Mouse (Mus musculus) CD4-positive helper T cell, adult 2 months (primary cell): Measurements from ENCODE around the gene Gm42669.

Experiments used
- DNase-seq: peaks from one replicate; pipeline ENCODE4 v3.0.0-alpha.2; 2012; ENCODE audit warnings: low read depth, missing footprints, low spot score

The Gm42669 gene

DNA sequence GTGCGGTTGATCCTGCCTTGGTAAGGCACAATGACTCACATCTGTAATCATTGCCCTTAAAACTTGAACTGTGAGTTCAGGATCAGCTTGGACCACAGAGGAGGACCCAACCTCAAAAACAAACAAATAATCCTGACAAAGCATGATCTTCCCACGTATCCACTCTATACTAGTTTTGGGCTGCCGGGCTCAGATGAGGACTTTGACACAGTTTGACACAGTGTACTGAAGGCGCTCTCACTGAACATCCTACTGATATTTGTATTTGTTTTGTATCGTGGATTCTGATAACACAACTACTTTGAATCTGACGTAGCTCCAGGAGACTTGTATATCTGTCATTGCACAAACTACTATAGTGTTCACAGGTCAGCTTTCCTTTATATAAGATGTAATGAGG lies 14.0 kb downstream of the Gm42669 start:
- no peak for DNase-seq

DNA sequence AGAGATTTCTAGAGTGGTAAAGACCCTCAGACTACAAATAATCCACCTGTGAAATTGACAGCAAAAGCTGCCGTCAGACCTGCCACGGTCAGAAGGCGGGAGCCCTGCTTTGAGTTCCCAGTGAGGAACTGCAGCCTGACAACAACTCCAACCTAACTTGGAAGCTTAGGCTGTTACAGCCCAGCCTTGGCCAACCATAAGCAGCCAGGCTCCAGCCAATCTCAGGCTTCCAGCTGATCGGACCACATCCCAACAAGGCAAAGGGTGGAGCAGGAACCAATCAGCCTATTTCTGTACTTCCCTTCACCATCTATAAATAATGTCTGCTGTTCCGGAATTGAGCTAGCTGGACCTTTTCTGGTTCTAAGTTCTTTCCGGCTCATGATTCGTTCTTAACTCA lies 14.5 kb downstream of the Gm42669 start:
- no peak for DNase-seq

DNA sequence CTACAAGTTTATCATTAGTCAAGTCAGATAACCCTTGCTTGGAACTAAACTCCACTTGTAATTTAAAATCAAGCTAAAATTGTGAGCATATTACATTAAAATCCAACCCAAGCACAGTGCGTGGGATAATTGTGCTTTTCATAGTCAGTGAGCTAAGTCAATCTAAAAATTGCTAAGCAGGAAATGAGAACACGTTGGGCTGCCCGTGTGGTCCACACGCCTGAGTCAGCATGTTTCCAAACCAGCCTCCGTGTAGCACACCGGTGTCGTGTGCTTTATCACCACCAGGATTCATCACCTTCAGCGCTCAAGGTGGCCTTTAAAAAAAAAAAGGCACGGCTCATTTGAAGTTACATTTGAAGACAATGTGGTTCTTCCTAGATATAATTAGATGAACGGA lies 16.9 kb downstream of the Gm42669 start:
- peak; percentile 53 for DNase-seq

DNA sequence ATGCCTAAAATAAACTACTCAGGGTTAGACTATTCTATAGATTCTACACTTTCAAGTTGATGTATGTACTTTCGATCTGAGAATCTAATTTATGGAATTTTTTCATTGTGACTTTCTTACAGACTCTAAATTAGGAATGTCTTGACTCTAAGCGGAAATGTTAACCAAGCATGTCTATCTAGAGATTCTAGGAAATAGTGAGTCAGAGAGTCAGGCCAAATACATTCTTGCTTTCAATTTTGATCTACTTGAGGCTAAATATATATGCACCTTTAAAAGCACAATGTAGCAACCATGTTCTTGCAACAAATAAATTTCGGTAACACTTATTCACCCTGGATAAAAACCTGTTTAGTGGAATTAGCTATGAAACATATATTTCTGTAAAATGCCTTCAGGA lies 21.4 kb downstream of the Gm42669 start:
- no peak for DNase-seq

DNA sequence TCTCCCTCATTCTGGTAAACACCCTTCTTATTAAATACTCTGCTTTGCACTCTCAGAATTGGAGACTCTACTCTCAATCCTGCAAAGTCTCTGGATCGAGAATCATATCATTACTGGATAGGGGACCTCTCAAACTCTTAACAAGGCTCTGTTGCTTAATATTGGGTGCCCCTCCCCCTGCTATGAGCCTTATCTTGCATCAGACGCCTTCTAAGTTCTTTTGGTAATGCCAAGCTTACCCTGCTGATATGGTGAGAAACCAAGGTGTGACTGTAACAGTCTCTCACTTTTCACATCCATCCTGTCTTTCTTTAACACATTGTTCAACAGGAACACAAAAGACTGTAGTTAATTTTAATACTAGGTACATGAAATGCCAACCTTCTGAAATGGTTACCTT lies 26.2 kb downstream of the Gm42669 start:
- DNase-seq, result no peak

DNA sequence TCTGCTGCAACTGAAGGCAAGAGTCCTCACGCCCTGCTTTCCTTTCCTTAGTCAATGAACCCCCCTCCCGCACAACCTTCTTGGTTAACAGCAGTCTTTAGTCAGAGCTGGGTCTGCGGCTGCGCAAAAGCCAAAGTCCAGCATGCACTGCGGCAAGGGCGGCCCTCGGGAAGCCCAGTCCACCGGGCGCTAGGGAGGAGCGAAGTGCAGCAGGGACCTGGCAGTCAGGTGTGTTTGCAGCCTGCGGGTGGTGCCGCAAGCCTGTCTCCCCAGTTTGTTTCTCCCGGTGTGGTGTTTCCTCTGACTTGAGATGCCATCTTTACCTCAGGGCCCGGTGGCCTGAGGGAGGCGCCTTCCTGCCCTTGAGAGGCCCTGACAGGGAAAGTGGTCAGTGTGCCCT lies 27.2 kb downstream of the Gm42669 start, which contains the start of gene 1700028K03Rik:
Gene 1700028K03Rik (plus strand): TSS at position 129 of the 400 bp plus-strand sequence.
- DNase-seq, result no peak

DNA sequence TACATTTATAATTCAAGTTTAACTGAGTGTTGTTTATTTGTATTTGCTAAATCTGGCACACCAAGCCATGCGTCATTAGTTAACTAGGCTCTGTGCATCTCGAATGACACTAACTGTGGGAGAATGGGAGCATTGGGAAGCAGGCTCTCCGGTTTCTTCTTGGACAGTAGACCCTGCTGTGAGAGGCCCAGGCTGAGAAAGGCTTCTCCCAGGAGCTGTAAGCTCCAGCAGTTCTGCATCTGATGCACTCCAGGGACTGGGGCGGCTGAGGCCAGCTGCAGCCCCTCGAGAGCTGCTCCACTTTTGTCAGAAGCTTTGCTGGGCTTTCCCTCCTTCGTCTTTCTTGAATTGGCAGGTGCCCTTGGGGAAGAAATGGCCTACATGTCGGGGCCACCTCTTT lies 34.3 kb downstream of the Gm42669 start:
- DNase-seq, result no peak

DNA sequence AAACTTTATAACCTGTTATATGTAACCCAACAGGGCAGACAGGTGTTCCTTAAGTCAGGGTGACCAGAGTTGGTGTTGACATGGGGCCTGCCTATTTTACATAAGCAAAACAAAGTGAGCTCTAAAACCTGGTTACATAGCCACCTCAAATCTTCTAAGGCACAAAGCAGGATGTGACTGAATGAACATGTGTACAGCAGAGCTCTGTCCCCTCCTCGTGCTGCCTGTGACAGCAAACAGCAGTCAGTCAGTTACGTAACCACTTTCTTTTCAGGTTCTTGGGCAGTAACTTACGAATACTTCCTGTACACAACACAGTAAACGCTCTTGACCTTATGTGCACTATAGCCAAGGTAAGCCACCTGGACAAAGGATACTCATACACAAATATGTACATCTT lies 38.5 kb downstream of the Gm42669 start:
- peak; percentile 66 for DNase-seq

DNA sequence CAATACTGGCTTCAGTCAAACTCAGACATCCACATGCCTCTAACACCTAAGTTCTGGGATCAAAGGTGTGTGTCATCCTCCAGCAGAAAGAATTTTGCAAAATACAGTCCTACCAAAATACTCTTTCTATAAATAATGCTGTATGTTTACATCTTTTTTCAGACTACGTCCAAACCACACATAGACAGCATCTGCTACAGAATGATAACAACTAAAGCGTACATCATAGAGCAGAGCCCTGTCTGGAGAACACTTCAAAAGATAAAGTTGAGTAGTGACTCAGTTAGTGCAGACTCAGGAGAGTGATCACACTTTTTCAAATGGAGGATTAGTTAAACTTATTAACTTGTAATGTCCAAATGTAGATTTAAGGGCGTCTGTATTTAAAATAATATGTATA lies 40.5 kb downstream of the Gm42669 start:
- no peak for DNase-seq

DNA sequence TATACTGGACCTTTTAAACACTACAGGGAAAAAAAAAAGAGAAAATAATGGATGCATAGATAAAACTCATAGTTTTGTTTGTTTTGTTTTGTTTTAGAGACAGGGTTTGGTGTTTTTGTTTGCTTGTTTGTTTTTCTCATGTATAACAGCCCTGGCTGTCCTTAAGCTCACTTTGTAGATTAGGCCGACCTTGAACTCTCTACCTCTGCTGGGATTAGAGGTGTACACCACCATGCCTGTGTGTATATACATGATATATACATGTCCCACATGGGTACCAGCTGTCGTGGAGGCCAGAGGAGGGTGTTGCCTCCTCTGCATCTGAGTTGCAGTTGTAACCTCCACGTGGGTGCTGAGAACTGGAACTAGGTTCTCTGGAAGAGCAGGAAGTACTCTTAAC lies 41.0 kb downstream of the Gm42669 start:
- DNase-seq, result no peak

DNA sequence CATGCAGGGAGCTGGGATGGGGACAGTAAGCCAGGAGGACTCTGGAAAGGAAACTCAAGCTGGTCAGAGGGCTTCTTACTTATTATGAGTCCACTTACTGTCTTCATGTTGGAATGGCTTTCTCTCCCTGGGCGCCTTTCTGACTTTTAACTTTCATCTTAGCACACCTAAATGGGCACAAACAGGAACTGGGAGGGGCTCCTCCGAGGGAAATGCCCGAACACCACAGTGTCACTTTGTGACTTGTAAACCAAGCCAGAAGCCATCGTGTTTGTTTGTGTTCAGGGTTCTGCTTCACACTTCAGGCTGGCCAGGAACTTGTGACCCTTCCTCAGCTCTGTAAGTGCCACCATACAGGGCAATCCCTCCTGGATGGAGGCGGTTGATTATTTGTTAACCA lies 46.9 kb downstream of the Gm42669 start:
- DNase-seq, result peak; percentile 15

DNA sequence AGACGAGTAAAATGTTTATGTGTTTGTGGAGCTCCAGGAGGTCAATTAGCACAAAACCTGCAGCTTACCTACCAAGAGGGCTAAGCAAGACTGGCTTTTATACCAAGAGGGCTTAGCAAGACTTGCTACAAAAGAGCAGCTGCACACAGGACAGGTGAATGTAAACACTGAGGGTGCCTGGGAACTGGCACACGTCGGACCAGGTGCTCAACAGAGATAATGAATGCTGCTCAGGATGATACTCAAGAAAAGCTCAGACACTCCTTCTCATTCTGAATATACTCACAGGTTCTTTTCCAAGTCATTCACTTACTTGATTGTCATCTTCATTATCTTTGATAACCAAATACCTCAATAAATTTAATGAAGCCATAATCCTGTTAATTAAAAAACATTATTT lies 49.5 kb downstream of the Gm42669 start:
- DNase-seq, result no peak

DNA sequence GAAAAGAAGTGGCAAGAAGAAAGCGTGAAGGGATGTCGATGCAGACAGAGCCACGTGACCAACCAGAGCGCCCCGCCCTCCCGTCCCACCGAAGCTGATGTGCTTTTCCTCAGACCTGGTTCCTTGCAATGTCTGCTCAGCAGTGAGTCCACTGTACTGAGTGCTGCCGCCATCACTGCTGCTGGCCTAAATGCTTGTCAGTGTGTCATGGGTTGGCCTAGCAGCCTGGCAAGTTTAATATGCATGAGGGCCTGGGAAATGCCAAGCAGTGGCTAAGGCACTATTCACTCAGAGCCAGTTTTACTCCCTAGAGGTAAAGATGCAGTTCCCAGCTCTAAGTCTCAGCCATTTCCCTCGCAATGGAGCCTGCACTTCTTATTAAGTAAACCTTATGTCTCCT lies 61.7 kb downstream of the Gm42669 start:
- DNase-seq, result no peak

DNA sequence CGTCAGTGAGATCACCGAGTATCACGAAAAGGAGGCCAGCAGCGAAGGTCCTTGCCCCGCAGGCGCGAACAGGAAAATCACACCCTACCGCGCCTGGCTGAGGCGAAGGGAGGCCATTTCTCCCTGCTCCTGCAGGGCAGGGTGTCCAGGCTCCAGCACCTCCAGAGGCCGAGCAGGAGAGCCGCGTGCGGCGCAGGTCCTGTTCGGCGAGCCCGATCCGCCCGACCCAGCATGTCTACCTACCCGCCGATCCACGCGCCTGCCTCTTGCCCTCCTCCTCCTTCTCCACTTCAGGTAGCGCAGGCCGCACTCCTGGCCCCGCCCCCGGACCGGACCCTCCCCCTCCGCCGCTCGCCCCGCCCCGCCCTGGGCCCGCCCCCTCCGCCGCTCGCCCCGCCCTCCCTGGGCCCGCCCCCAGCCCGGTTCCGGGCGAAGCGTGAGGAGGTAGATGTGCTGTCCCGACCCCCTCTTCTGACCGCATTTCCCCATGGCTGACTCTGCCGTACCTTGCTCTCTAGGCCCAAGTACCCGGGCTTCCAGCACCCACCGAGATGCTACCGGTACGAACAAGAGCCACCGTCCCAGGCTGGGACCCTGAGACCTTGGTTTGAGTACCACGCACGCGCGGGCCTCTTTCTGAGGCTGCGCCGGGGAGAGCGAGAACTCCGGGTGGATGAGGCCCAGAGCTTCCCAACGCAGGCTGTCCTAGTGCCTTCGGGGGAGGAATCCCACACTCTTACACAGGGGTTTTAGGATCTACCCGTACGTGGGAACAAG lies 90.1 kb downstream of the Gm42669 start, which contains the start of the genes Rpap2 and Glmn:
Gene Rpap2 (plus strand): TSS at position 73 of the 777 bp plus-strand sequence.
Gene Glmn (minus strand): TSS at position 588 of the 777 bp plus-strand sequence.
- DNase-seq, result peak; percentile 85

DNA sequence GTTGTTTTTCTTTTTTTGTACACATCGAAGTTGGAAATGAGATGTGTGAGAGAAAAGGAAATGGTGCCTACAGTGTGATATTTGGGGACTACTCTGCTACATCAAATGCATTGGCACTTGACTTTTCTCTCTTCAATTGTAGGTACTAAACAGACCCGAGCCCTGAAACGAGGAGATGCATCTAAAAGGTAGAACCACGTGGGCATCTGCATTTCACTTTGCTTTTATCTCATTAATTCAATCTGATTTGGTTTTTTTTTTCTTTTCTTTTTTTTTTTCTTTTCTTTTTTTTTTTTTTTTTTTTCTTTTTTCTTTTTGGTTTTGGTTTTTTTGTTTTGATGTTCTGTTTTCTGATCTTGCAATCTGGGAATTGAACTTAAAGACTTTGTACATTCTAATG lies 91.0 kb downstream of the Gm42669 start:
- DNase-seq, result no peak

DNA sequence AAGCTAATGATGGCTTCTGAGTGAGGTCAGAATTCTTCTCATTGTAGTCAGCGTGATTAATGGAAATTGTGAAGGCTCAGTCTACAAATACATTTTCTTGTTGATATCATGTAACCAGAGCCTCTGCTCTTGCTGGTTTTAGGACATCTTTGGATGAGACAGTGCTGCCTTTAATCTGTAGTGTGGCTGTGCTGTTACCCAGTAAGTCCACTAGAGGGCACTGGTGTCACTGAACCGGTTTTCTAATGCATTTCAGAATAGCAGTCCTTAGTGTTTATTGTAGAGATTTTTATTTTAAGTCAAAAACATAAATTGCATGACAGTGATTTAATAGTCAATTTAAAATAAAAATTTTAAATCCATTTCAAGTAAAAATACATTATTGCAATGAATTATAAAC lies 103.8 kb downstream of the Gm42669 start:
- DNase-seq, result peak; percentile 67

DNA sequence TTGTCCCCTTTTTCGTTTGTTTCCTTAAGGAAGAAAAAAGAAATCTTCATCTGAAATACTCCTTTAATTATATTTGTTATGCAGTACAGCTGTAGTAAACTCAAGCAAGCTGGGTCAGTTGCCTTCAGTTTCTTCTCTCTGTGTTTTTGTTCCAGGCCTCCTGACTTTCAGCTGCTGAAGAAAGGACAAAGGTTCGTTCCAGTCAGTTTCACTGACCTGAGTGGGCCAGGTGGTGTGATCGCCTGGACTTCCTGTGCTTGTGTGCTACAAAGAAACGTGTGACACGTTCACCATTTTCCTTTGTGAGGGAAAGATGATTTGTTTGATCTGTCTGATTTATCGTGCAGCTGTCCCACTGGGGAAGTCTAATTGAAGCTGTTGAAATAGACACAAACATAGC lies 110.6 kb downstream of the Gm42669 start:
- DNase-seq, result no peak

DNA sequence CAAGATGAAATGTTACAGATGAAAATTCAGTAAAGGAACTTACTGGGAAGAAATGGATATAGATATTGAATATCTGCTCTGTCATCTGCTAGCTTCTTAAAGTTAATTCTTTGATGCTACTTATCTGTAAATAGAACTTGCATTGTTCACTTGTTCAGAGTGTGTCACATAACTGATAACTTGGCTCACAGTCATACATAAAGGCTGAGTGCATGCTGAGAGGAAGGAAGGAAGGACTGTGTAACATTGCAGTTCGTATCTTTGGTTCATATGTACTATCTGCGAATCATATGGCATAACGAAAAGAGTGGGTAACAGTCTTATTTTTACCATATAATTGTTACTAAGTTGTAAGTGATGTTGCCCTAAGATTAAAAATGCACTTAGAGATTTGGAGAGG lies 113.9 kb downstream of the Gm42669 start:
- no peak for DNase-seq
